Mouse (Mus musculus): ENCODE data around the gene Rpl34.

- no peak for TF ChIP-seq CTCF (IDR thresholded peaks at IDR 0.05; ENCODE audit: low read depth)
- no peak for TF ChIP-seq EP300 (IDR thresholded peaks at IDR 0.05; ENCODE audit: low read depth)
These were observed 2.5 kb downstream of the Rpl34 start for GRCm38 (mm10) chr3:130727676-130728075.

Measured in liver, postnatal 0 days (tissue).